Mouse (Mus musculus) ES-Bruce4 (cell line): ENCODE data around the gene Ugdh. TPM values are rescaled to one million over a fixed set of nuclear protein-coding genes. Genes with fewer than 3 reads are reported as not detected.
"Not testable (repeated sequence)": the region's sequence is repeated elsewhere in the genome, so short reads cannot be mapped to it uniquely, and the experiment has no call there.

Experiments used
- H3K27ac ChIP-seq: 2 replicates; pipeline ENCODE4 v1.5.1; 2012; ENCODE audit warnings: low read length, inconsistent platforms; ENCODE audit not compliant: insufficient read depth
- H3K27me3 ChIP-seq: 2 replicates; pipeline ENCODE4 v1.6.1; 2012; ENCODE audit warnings: mild to moderate bottlenecking, low read length, inconsistent platforms; ENCODE audit not compliant: control insufficient read depth, poor library complexity, insufficient read depth, severe bottlenecking
- H3K36me3 ChIP-seq: 2 replicates; pipeline ENCODE4 v1.6.1; 2012; ENCODE audit warnings: inconsistent platforms, mild to moderate bottlenecking, low read length, moderate library complexity; ENCODE audit not compliant: control insufficient read depth, poor library complexity, insufficient read depth, severe bottlenecking
- H3K4me1 ChIP-seq: one replicate; pipeline ENCODE4 v1.8.1; 2011; ENCODE audit warnings: low read length; ENCODE audit not compliant: control insufficient read depth, insufficient read depth
- H3K4me3 ChIP-seq: 2 replicates; pipeline ENCODE4 v1.5.1; 2011; ENCODE audit warnings: low read depth, mild to moderate bottlenecking, low read length
- H3K9ac ChIP-seq: 2 replicates; pipeline ENCODE4 v1.6.1; 2012; ENCODE audit warnings: low read depth, mild to moderate bottlenecking, inconsistent platforms; ENCODE audit not compliant: poor library complexity, severe bottlenecking
- H3K9me3 ChIP-seq: replicated peaks from 2 replicates; pipeline ENCODE4 v1.6.1; 2012; ENCODE audit warnings: mild to moderate bottlenecking, low read length, inconsistent platforms; ENCODE audit not compliant: control insufficient read depth, poor library complexity, insufficient read depth, severe bottlenecking
- CTCF ChIP-seq: IDR thresholded peaks from one replicate; pipeline ENCODE4 v1.8.1; 2011; ENCODE audit warnings: low read depth, low read length
- EP300 ChIP-seq: IDR thresholded peaks from 2 replicates; pipeline ENCODE4 v1.6.1; 2011; ENCODE audit warnings: low read depth, low read length; ENCODE audit not compliant: insufficient read depth
- POLR2A ChIP-seq: IDR thresholded peaks from one replicate; pipeline ENCODE4 v1.8.1; 2011; ENCODE audit warnings: low read length; ENCODE audit not compliant: insufficient read depth
- polyA plus RNA-seq: library from polyadenylated mRNA; stranded (reverse); fragments of >200 nt; gene quantifications from 2 replicates; pipeline ENCODE4 v1.2.4, GENCODE M21; 2011; ENCODE audit warnings: low read depth; ENCODE audit not compliant: missing spikeins, insufficient read depth, insufficient read length

The Ugdh gene
- 31.4 and 33.7 TPM in 2 replicates for polyA plus RNA-seq

DNA sequence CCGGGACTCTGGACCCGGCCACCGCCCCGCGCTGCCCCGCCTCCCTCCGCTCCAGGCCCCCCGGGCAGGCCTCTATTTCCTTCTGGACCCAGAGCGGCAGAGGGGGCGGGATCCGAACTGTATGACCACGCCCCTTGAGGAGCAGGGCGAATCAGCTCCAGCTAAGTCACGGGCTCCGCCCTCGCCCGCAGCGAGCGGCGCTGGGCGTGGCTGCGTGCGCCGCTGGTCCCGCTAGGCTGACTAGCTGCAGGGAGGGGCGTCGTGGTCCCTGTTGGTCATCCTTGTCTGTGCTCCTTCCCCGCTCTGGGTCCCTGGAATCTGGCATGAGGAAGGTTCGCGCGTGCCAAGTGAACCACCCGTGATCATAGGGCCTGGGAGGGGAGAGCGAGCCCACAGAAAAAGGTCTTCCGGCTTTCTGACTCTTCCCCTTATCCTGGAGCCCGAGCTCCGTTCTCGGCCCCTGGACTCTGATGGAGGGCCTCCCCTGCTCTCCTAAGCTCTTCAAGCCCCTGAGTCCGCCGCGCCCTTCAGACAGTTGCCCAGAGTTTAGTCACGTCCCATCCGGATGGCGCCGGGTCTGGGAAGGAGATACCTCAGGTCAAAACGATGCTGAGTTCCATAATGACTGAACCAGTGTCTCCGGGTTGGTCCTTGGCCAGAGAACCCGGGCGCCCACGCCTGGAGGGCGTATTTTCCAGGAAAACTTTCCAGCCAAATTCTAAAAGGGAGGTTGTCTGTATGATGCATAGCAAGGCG is at the start of gene Ugdh:
Ugdh (minus strand) TSS at position 144 of the 756 bp plus-strand sequence.
- Histone ChIP-seq H3K36me3 (no peaks in the 10 kb centered on the region), H3K4me3 (peak within 1 kb of the TSS; percentile 85), H3K9me3 (no peaks in the 10 kb centered on the region), H3K27ac (no peak within 1 kb of the TSS), H3K27me3 (no peaks in the 10 kb centered on the region), H3K4me1 (peaks cover 1% of the 10 kb centered on the region), H3K9ac (peak within 1 kb of the TSS; percentile 86)
- TF ChIP-seq EP300 (no peak), POLR2A (peak; percentile 77)

DNA sequence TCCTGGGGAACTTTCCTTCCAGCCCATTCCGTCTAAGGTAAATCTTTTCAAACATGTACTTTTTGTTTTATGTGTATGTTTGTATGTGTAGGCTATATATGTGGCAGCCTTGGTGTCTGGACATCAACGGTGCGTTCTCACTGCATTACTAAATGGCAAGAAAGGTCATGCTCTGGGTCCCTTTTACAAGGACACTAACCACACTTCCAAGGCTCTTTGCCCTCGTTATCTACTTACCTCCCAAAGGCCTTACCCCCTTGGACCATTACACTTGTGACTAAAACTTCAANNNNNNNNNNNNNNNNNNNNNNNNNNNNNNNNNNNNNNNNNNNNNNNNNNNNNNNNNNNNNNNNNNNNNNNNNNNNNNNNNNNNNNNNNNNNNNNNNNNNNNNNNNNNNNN is 47.2 kb upstream of the Ugdh start:
- Histone ChIP-seq H3K4me1 (no peaks in the 10 kb centered on the region), H3K9ac (no peak overlapping the region), H3K9me3 (no peaks in the 10 kb centered on the region), H3K4me3 (no peak overlapping the region), H3K27me3 (no peaks in the 10 kb centered on the region), H3K27ac (no peak overlapping the region), H3K36me3 (no peaks in the 10 kb centered on the region)
- TF ChIP-seq CTCF (no peak), POLR2A (no peak), EP300 (no peak)

DNA sequence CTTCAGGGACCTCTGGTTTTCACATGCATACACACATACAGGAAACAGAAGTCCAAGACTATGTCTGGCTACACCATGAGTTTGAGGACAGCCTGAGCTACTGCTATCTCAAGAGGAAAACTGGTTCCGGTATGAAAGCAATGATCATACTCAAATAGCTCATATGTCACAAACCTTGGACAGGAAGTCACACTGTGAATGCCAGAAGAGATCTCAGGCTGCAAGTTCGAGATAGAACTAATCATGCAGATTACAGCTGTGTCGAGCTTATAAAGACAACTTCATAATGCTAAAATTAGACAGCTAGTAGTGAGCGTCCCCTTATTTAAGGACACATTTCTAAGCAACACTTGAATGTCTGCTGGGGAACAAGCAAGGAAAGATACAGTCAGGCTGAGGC is 44.8 kb upstream of the Ugdh start:
- no peak overlapping the region for H3K4me3 ChIP-seq
- TF ChIP-seq EP300 (no peak), CTCF (no peak), POLR2A (no peak)
- H3K9ac ChIP-seq: no peak overlapping the region
- H3K27ac ChIP-seq: no peak overlapping the region
- no peaks in the 10 kb centered on the region for H3K9me3 ChIP-seq
- no peaks in the 10 kb centered on the region for H3K36me3 ChIP-seq
- no peaks in the 10 kb centered on the region for H3K27me3 ChIP-seq
- H3K4me1 ChIP-seq: no peaks in the 10 kb centered on the region

DNA sequence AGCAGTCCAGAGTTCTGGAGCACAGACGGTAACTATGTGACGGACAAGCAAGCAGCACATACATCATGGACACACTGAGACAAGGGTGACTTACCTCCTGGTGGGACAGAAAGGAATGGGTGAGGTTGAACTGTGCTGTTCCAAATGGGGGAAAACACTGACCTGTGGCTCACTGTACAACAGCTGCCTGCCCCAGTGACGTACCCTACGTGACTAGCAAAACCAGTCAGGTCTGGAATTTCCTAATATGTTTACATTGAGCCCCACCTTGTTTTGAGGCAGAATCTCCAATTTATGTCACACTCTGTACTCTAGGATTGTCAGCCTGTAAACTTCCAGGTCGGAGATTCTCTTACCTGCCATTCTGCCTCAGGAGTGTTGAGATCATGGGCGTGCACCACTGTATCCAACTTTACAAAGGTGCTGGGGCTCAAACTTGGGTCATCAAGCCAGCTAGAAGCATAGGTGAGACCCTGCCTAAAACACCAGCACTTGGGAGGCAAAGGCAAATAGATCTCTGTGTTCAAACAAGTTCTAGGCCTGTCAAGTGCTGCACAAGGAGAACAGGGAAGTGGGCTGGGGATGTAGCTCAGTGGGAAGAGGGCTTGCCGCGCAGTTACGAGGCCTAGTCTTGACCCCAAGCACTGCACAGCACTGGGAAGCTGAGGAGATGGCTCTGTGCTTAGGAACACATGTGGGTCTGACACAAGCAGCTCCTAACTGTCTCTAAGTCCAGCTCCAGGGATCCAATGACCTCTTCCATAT is 44.1 kb upstream of the Ugdh start:
- no peak overlapping the region for H3K9ac ChIP-seq
- no peaks in the 10 kb centered on the region for H3K4me1 ChIP-seq

DNA sequence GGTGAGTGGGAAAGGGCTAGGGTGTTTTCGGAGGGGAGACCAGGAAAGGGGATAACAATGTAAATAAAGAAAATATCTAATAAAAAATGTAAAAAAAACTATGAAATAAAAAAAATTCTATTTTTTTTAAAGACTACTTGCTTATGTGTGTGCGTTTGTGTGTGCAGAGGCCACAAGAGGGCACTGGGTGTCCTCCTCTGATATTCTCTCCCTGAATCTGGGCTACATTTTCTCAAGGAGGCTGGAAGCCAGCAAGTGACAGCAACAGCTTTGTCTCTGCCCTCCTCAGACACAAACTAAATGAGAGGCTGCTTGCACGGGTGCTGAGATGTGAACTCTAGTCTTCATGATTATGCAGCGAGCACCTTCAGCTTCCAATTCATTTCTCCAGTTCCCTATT is 42.5 kb upstream of the Ugdh start:
- H3K9ac ChIP-seq: no peak overlapping the region
- TF ChIP-seq CTCF: peak; percentile 7
- TF ChIP-seq EP300: no peak
- TF ChIP-seq POLR2A: no peak
- H3K27me3 ChIP-seq: no peaks in the 10 kb centered on the region
- H3K4me3 ChIP-seq: no peak overlapping the region
- no peaks in the 10 kb centered on the region for H3K36me3 ChIP-seq
- H3K27ac ChIP-seq: no peak overlapping the region
- no peaks in the 10 kb centered on the region for H3K4me1 ChIP-seq
- no peaks in the 10 kb centered on the region for H3K9me3 ChIP-seq

More for the DNA sequence above, 44.1 kb upstream of the Ugdh start:
- no peaks in the 10 kb centered on the region for H3K27me3 ChIP-seq
- TF ChIP-seq EP300: no peak
- TF ChIP-seq CTCF: no peak
- no peak for TF ChIP-seq POLR2A
- H3K4me3 ChIP-seq: no peak overlapping the region
- no peaks in the 10 kb centered on the region for H3K36me3 ChIP-seq
- H3K9me3 ChIP-seq: no peaks in the 10 kb centered on the region
- no peak overlapping the region for H3K27ac ChIP-seq

DNA sequence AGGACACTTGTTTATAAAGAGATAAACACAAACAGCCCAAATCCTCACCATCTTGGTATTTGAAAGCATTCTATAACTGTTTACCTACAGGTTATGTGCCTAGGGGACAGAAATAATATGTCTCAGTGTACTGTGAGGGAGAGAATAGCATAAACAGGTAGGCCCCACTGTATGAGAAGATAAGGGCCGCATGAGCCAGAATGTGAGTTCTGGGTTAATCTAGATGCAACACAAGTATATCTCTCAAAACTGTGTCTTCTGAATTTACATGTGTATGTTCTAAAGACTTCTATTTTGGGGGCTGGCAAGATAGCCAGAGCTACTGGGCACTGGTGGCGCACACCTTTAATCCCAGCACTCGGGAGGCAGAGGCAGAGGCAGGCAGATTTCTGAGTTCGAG is 41.0 kb upstream of the Ugdh start:
- H3K27me3 ChIP-seq, H3K4me3 ChIP-seq, H3K27ac ChIP-seq, H3K9ac ChIP-seq, H3K9me3 ChIP-seq, H3K4me1 ChIP-seq, H3K36me3 ChIP-seq: not testable (repeated sequence)
